Mouse (Mus musculus): ENCODE results near the gene Pde1c.

DNA sequence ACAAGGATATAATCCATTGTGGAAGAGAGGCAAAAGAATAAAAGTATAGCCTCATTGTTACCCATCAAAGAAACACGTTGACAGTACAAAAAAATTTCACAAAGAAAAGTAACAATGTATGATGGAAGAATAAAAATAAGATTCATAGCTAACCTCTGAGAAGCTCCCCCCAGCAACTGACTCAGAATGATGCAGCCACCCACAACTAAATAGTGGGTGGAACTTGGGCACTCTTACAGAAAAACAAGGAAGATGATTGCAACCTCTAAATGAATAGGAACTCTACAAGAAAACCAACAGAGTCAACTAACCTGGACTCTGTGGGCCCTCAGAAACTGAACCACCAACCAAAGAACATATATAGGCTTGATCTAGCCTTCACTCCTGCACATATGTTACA, 293.4 kb downstream of the Pde1c start:
- no peak for TF ChIP-seq CTCF (IDR thresholded peaks at IDR 0.05; ENCODE audit: low read depth, low read length)
- no peak for TF ChIP-seq POLR2A (IDR thresholded peaks at IDR 0.05; ENCODE audit: extremely low read depth, insufficient read depth, low read length)
